Mouse (Mus musculus) heart, embryonic 12.5 days (tissue): Measurements from ENCODE around the gene Ubap2l. TPM values are rescaled to one million over a fixed set of nuclear protein-coding genes. Genes with fewer than 3 reads are reported as not detected.

Source experiments
- ATAC-seq: fragments of 200-750 bp; cut with Nextera tagmentation; 2 replicates; pipeline ENCODE4 v1.8.0; 2017; ENCODE audit warnings: moderate TSS enrichment, moderate library complexity; ENCODE audit not compliant: insufficient number of reproducible peaks, low FRiP score
- H3K27ac ChIP-seq: fragments of 300-500 bp; sonication (generic); 2 replicates; pipeline ENCODE4 v1.5.1; 2016; ENCODE audit warnings: mild to moderate bottlenecking, moderate library complexity; ENCODE audit not compliant: poor library complexity, severe bottlenecking
- H3K27me3 ChIP-seq: fragments of 300-500 bp; sonication (generic); replicated peaks from 2 replicates; pipeline ENCODE4 v1.6.1; 2016; ENCODE audit warnings: mild to moderate bottlenecking, moderate library complexity
- H3K36me3 ChIP-seq: fragments of 300-500 bp; sonication (generic); 2 replicates; pipeline ENCODE4 v1.6.1; 2016; ENCODE audit warnings: mild to moderate bottlenecking, moderate library complexity
- H3K4me1 ChIP-seq: fragments of 300-500 bp; sonication (generic); replicated peaks from 2 replicates; pipeline ENCODE4 v1.6.1; 2016; ENCODE audit warnings: mild to moderate bottlenecking
- H3K4me2 ChIP-seq: fragments of 300-500 bp; sonication (generic); 2 replicates; pipeline ENCODE4 v1.6.1; 2016; ENCODE audit warnings: mild to moderate bottlenecking, moderate library complexity
- H3K4me3 ChIP-seq: fragments of 300-500 bp; sonication (generic); 2 replicates; pipeline ENCODE4 v1.5.1; 2016; ENCODE audit warnings: mild to moderate bottlenecking
- H3K9ac ChIP-seq: fragments of 300-500 bp; sonication (generic); 2 replicates; pipeline ENCODE4 v1.6.1; 2016; ENCODE audit warnings: mild to moderate bottlenecking, moderate library complexity
- H3K9me3 ChIP-seq: fragments of 300-500 bp; sonication (generic); replicated peaks from 2 replicates; pipeline ENCODE4 v1.6.1; 2016; ENCODE audit warnings: mild to moderate bottlenecking, moderate library complexity
- WGBS: fragments of 180-500 bp; shearing (Covaris S2); methylation state at CpG from one replicate; pipeline ENCODE4 v1.1.7; 2016; 5-methylcytosine and 5-hydroxymethylcytosine counted together
- polyA plus RNA-seq: library from polyadenylated mRNA; unstranded; fragments of >200 nt; fragmentation: Nextera tagmentation; extraction: Ambion mirVana; gene quantifications from 2 replicates; pipeline ENCODE4 v1.2.1, GENCODE M21; 2016

The Ubap2l gene
- polyA plus RNA-seq: 178 and 200 TPM in 2 replicates

DNA sequence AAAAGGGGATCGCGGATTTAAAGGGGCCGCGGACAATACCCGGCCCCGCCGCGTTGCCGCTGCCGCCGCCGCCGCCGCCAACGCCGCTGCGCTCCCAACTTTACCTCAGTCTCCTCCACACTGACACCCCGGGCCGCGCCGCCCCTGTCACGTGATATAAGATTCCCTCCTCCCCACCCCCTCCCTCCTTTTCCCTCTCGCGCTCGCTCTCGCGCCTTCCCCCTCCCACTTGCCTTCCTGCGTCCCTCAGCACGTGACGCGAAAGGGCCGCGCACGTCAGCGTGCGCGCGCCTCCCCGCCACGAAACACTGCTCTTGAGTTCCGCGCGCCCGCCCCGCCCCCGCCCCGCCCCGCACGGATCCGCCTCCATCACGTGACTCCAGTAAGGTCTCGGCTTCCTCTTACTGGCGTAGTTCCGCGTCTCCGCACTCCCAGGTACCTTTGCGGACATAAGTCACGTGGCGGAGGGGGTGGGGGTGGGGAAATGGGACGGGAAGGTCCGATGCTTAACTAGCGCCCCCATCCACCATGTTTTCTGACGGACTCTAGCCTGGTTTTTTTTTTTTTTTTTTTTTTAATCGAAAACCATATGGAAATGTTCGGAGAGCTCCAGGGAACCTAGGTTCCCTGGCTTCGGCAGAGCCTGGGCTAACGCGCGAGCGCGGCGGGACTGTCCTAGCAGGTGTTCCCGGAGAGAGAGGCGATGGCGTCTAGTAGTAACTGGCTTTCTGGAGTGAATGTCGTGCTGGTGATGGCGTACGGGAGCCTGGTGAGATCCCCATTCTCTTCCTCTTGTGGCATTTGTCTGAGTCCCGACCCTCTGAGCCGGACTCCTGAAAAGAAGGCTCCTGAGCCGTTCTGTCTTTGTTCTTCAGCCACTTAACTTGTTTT is at the start of gene Ubap2l:
Gene Ubap2l, minus strand, starts transcription at position 278 of the 891 bp plus-strand sequence.
- peaks cover 17% of the 10 kb centered on the region for H3K4me1 ChIP-seq
- peak within 1 kb of the TSS; percentile 98 for H3K27ac ChIP-seq
- peak; percentile 94 for ATAC-seq
- H3K9me3 ChIP-seq: no peaks in the 10 kb centered on the region
- H3K36me3 ChIP-seq: peaks cover 28% of the 10 kb centered on the region
- no peaks in the 10 kb centered on the region for H3K27me3 ChIP-seq
- peak within 1 kb of the TSS; percentile 90 for H3K4me3 ChIP-seq
- H3K4me2 ChIP-seq: peak within 1 kb of the TSS; percentile 71
- WGBS: under 1% methylated on average over 70 of the region's 81 CpGs
- H3K9ac ChIP-seq: peak within 1 kb of the TSS; percentile 97

DNA sequence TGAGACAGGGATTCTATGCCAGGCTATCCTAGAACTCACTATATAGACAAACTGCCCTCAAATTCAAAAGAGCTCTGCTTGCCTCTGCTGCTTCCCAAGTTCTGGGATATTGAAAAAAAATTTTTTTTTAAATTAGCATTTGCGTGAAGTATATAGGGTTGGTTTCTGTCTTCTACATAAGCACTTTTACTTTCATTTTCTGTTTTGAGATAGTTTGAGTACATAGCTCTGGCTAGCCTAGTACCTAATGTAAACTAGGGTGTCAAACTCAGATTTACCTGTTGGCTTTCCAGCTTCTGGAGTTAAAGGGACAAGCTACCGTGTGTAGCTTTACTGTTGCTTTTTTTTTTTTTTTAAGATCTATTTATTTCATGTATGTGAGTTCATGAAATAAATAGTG is 49.2 kb upstream of the Ubap2l start:
- Histone ChIP-seq H3K4me3 (no peak overlapping the region), H3K27ac (no peak overlapping the region), H3K4me2 (no peak overlapping the region), H3K4me1 (no peaks in the 10 kb centered on the region), H3K27me3 (no peaks in the 10 kb centered on the region), H3K9me3 (no peaks in the 10 kb centered on the region), H3K9ac (no peak overlapping the region), H3K36me3 (peaks cover 39% of the 10 kb centered on the region)
- ATAC-seq: no peak
- WGBS: 93% methylated on average over 2 of the region's 2 CpGs

GRCm38 (mm10) chr3:90101010-90101409 is 48.6 kb upstream of the Ubap2l start:
- Histone ChIP-seq H3K9ac (no peak overlapping the region), H3K4me1 (no peaks in the 10 kb centered on the region), H3K9me3 (no peaks in the 10 kb centered on the region), H3K4me2 (no peak overlapping the region), H3K27me3 (no peaks in the 10 kb centered on the region), H3K36me3 (peaks cover 44% of the 10 kb centered on the region), H3K4me3 (no peak overlapping the region), H3K27ac (no peak overlapping the region)
- ATAC-seq: no peak
- 86% methylated on average over 3 of the region's 3 CpGs for WGBS

DNA sequence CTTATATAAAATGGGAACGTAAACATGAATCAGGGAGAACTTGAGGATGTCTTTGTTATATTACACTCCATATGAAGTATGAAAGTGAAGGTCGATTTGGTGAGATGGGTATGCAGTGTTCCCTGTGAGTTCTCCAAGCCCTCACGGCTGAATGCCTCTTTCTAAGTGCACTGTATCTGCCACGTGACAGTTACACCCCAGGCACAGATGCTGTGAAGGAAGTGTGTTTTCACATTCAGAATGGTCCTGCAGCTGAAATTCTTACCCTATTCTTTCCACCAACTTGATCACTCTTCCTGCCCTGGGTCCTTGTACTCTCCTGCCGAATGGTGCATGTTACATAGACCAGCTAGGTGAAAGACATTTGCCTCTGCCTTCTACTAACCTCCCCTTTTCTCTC is 45.5 kb upstream of the Ubap2l start:
- no peaks in the 10 kb centered on the region for H3K27me3 ChIP-seq
- WGBS: 79% methylated on average over 5 of the region's 5 CpGs
- H3K9ac ChIP-seq: no peak overlapping the region
- ATAC-seq: no peak
- no peak overlapping the region for H3K27ac ChIP-seq
- peaks cover 72% of the 10 kb centered on the region for H3K36me3 ChIP-seq
- H3K4me2 ChIP-seq: no peak overlapping the region
- H3K9me3 ChIP-seq: no peaks in the 10 kb centered on the region
- peaks cover 8% of the 10 kb centered on the region for H3K4me1 ChIP-seq
- no peak overlapping the region for H3K4me3 ChIP-seq

DNA sequence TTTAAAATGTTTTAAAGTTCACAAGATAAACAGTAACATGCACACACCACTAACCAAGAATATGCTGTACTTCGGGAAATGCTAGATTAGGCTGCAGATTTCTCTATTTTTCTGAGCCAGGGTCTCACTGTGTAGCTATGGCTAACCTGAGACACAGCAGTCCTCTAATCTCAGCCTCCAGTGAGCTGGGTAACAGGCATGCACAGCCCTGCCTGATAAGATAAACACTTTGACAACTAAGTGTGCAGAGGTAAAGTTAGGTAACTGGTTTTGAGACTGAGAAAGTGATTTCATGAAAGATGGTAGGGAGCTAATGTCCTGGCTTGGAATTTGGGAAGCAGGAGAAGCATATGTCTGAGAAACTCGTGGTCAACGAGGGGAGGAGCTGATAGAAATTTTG is 42.0 kb upstream of the Ubap2l start:
- no peak overlapping the region for H3K4me3 ChIP-seq
- ATAC-seq: no peak
- WGBS: 67% methylated on average over 3 of the region's 3 CpGs
- no peaks in the 10 kb centered on the region for H3K9me3 ChIP-seq
- peaks cover 8% of the 10 kb centered on the region for H3K4me1 ChIP-seq
- no peak overlapping the region for H3K4me2 ChIP-seq
- H3K9ac ChIP-seq: no peak overlapping the region
- H3K27ac ChIP-seq: no peak overlapping the region
- peaks cover 93% of the 10 kb centered on the region for H3K36me3 ChIP-seq
- H3K27me3 ChIP-seq: no peaks in the 10 kb centered on the region

- ATAC-seq: no peak
- Histone ChIP-seq H3K27ac (no peak overlapping the region), H3K4me2 (no peak overlapping the region), H3K9ac (no peak overlapping the region), H3K27me3 (no peaks in the 10 kb centered on the region), H3K36me3 (peaks cover 96% of the 10 kb centered on the region), H3K9me3 (no peaks in the 10 kb centered on the region), H3K4me1 (peaks cover 10% of the 10 kb centered on the region), H3K4me3 (no peak overlapping the region)
- WGBS: 74% methylated on average over 6 of the region's 6 CpGs
Observed at GRCm38 (mm10) chr3:90090892-90091291, 38.5 kb upstream of the Ubap2l start.

DNA sequence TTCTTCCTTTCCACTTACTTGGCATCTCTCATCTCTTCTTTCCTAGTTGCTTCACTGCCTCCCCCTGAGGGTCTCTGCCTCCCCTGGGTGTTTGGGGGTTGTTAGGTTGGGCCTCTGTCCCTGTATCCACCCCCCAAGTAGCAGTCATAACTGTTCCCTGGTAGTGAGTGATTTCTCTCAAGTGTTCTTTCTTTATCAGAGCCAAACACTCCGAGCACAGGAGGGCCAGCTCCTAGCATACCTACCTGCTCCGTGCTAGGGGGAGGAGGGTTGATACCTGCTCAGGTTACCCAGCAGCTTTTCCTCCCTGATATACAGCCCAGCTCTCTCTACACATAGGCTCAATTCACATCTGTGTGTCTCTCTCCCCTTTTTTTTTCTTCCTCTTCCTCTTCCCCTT is 36.2 kb upstream of the Ubap2l start:
- ATAC-seq: no peak
- H3K4me1 ChIP-seq: peaks cover 29% of the 10 kb centered on the region
- no peaks in the 10 kb centered on the region for H3K9me3 ChIP-seq
- WGBS: 83% methylated on average over 2 of the region's 2 CpGs
- no peak overlapping the region for H3K4me3 ChIP-seq
- no peaks in the 10 kb centered on the region for H3K27me3 ChIP-seq
- no peak overlapping the region for H3K27ac ChIP-seq
- H3K36me3 ChIP-seq: peaks cover 84% of the 10 kb centered on the region
- no peak overlapping the region for H3K9ac ChIP-seq
- H3K4me2 ChIP-seq: no peak overlapping the region

DNA sequence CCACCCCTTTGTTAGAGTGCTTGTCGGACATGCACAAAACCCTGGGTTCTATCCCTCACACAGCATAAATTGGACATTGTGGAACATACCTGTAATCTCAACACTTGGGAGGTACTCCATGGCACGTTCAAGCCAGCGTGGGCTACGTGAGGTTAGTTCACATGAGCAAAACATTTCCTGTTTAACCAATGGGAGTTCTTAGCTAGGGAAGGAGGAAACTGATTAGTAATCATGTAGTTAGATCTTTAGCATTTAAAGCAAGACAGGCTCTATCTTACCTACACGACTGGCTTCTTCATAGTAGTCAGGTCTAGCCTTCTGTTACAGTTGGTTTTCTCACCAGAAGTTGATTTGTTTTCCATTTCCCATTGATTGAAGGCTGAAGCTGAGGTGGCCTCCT is 33.6 kb upstream of the Ubap2l start:
- H3K36me3 ChIP-seq: peaks cover 58% of the 10 kb centered on the region
- H3K9ac ChIP-seq: no peak overlapping the region
- no peak for ATAC-seq
- no peak overlapping the region for H3K4me2 ChIP-seq
- no peaks in the 10 kb centered on the region for H3K9me3 ChIP-seq
- H3K27me3 ChIP-seq: no peaks in the 10 kb centered on the region
- no peak overlapping the region for H3K27ac ChIP-seq
- WGBS: 74% methylated on average over 5 of the region's 5 CpGs
- peaks cover 50% of the 10 kb centered on the region for H3K4me1 ChIP-seq
- H3K4me3 ChIP-seq: no peak overlapping the region

GRCm38 (mm10) chr3:90085281-90085680 is 32.9 kb upstream of the Ubap2l start:
- Histone ChIP-seq H3K4me3 (no peak overlapping the region), H3K4me1 (peaks cover 53% of the 10 kb centered on the region), H3K27me3 (no peaks in the 10 kb centered on the region), H3K36me3 (peaks cover 50% of the 10 kb centered on the region), H3K9ac (no peak overlapping the region), H3K27ac (peak overlapping the region; percentile 22; the same call in 1 of the 2 replicates), H3K4me2 (peak overlapping the region; percentile 33; the same call in 1 of the 2 replicates), H3K9me3 (no peaks in the 10 kb centered on the region)
- 73% methylated on average over 6 of the region's 6 CpGs for WGBS
- no peak for ATAC-seq

GRCm38 (mm10) chr3:90084790-90085189 is 32.4 kb upstream of the Ubap2l start:
- H3K4me1 ChIP-seq: peaks cover 53% of the 10 kb centered on the region
- no peak overlapping the region for H3K9ac ChIP-seq
- peaks cover 46% of the 10 kb centered on the region for H3K36me3 ChIP-seq
- no peaks in the 10 kb centered on the region for H3K9me3 ChIP-seq
- peak overlapping the region; percentile 42; the same call in 1 of the 2 replicates for H3K27ac ChIP-seq
- no peaks in the 10 kb centered on the region for H3K27me3 ChIP-seq
- WGBS: 70% methylated on average over 4 of the region's 4 CpGs
- H3K4me3 ChIP-seq: no peak overlapping the region
- ATAC-seq: no peak
- H3K4me2 ChIP-seq: peak overlapping the region; percentile 33; the same call in 1 of the 2 replicates

DNA sequence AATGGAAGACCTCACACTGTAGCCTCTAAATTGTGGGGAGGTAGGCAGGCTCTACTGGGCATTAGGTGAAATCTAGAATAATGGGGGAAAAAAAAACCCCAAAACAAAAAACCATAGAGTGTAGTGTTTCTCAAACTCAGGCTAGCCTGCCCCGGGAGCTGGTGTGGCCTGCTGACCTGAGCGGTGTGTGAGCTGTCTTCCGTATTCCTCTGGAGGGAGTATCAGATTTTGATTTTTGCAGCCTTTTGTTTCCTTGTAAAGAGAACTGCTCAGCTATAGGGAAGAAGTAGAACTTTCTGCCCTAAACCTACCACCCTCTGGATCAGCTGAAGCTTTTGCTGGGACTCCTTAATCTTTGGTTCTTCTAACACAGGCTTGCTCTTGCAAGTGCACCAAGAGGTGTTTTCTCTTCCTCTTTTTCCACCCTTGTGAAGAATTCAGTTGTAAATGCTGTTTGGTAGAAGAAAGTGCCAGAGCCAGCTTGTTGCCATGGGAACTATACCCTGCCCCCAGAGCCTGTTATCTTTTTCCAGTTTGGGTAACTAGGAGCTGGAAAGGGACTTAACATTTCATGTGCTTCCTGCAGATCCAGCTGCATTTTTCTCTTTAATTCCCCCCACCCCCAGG is 31.4 kb upstream of the Ubap2l start:
- no peak overlapping the region for H3K9ac ChIP-seq
- no peaks in the 10 kb centered on the region for H3K27me3 ChIP-seq
- H3K9me3 ChIP-seq: no peaks in the 10 kb centered on the region
- WGBS: 44% methylated on average over 3 of the region's 3 CpGs
- no peak for ATAC-seq
- H3K4me3 ChIP-seq: no peak overlapping the region
- peak overlapping the region; percentile 90 for H3K4me2 ChIP-seq
- peak overlapping the region; percentile 55; the same call in 1 of the 2 replicates for H3K27ac ChIP-seq
- peaks cover 36% of the 10 kb centered on the region for H3K36me3 ChIP-seq
- H3K4me1 ChIP-seq: peaks cover 56% of the 10 kb centered on the region
